Mouse (Mus musculus) thymus, adult 2 months (tissue): ENCODE results near the gene Tmem151b. TPM values are rescaled to one million over a fixed set of nuclear protein-coding genes. Genes with fewer than 3 reads are reported as not detected.

Experiments used
- DNase-seq: peaks from one replicate; pipeline ENCODE4 v3.0.0; 2021
- H3K27ac ChIP-seq: fragments of 200-500 bp; 2 replicates; pipeline ENCODE4 v1.5.1; 2012; ENCODE audit warnings: low read length, control low read depth; ENCODE audit not compliant: control insufficient read depth, insufficient read depth
- H3K27me3 ChIP-seq: fragments of 200-500 bp; 2 replicates; pipeline ENCODE4 v1.6.1; 2012; ENCODE audit warnings: mild to moderate bottlenecking, low read length, moderate library complexity, mixed read lengths; ENCODE audit not compliant: control insufficient read depth, insufficient read depth
- H3K36me3 ChIP-seq: fragments of 200-500 bp; 2 replicates; pipeline ENCODE4 v1.6.1; 2012; ENCODE audit warnings: mild to moderate bottlenecking, low read length, moderate library complexity; ENCODE audit not compliant: control insufficient read depth, insufficient read depth
- H3K4me1 ChIP-seq: fragments of 200-500 bp; replicated peaks from 2 replicates; pipeline ENCODE4 v1.6.1; 2012; ENCODE audit warnings: low read length; ENCODE audit not compliant: control insufficient read depth, insufficient read depth
- H3K4me3 ChIP-seq: fragments of 200-500 bp; 2 replicates; pipeline ENCODE4 v1.5.1; 2012; ENCODE audit warnings: mild to moderate bottlenecking, low read length, control low read depth, moderate library complexity; ENCODE audit not compliant: control insufficient read depth, insufficient read depth
- CTCF ChIP-seq: fragments of 200-500 bp; IDR thresholded peaks from 2 replicates; pipeline ENCODE4 v1.5.1; 2012; ENCODE audit warnings: mild to moderate bottlenecking, control low read depth, low read length, moderate library complexity, borderline replicate concordance; ENCODE audit not compliant: control insufficient read depth, poor library complexity, insufficient read depth; ENCODE audit errors: extremely low read depth
- POLR2A ChIP-seq: fragments of 200-500 bp; IDR thresholded peaks from 2 replicates; pipeline ENCODE4 v1.6.1; 2012; ENCODE audit warnings: mild to moderate bottlenecking, low read length, control low read depth, moderate library complexity; ENCODE audit not compliant: control insufficient read depth, poor library complexity, insufficient read depth; ENCODE audit errors: extremely low read depth
- WGBS: fragments of 180-500 bp; shearing (Covaris S2); methylation state at CpG from one replicate; pipeline ENCODE4 v1.1.7; 2018; 5-methylcytosine and 5-hydroxymethylcytosine counted together
- polyA plus RNA-seq: library from polyadenylated mRNA; depleted of rRNA; stranded (reverse); fragments of >200 nt; gene quantifications from 2 replicates; pipeline ENCODE4 v1.2.3, GENCODE M21; 2012

Tmem151b gene
- polyA plus RNA-seq, 1 experiment = 44.6 TPM

GRCm38 (mm10) chr17:45584096-45584896 lies 34.8 kb upstream of the Tmem151b start:
- TF ChIP-seq POLR2A (no peak), CTCF (no peak)
- H3K4me3 ChIP-seq = no peak overlapping the region
- no peaks in the 10 kb centered on the region for H3K27me3 ChIP-seq
- H3K36me3 ChIP-seq = peaks cover 7% of the 10 kb centered on the region; the same call in 1 of the 2 replicates
- no peak overlapping the region for H3K27ac ChIP-seq
- no peak for DNase-seq
- H3K4me1 ChIP-seq = peaks cover 5% of the 10 kb centered on the region
- WGBS = 56% methylated on average over 12 of the region's 12 CpGs

- H3K4me3 ChIP-seq = no peak overlapping the region
- H3K36me3 ChIP-seq = peaks cover 7% of the 10 kb centered on the region; the same call in 1 of the 2 replicates
- no peaks in the 10 kb centered on the region for H3K27me3 ChIP-seq
- WGBS = 39% methylated on average over 6 of the region's 6 CpGs
- DNase-seq = peak; percentile 49
- H3K27ac ChIP-seq = no peak overlapping the region
- peaks cover 12% of the 10 kb centered on the region for H3K4me1 ChIP-seq
- TF ChIP-seq POLR2A (no peak), CTCF (peak; percentile 48; the same call in 1 of the 2 replicates)
Measured at GRCm38 (mm10) chr17:45582715-45583355, 33.4 kb upstream of the Tmem151b start.

GRCm38 (mm10) chr17:45582188-45582587 lies 32.7 kb upstream of the Tmem151b start:
- no peak for DNase-seq
- H3K4me1 ChIP-seq = peaks cover 12% of the 10 kb centered on the region
- no peak overlapping the region for H3K27ac ChIP-seq
- peaks cover 7% of the 10 kb centered on the region; the same call in 1 of the 2 replicates for H3K36me3 ChIP-seq
- H3K4me3 ChIP-seq = no peak overlapping the region
- WGBS = 98% methylated on average over 6 of the region's 6 CpGs
- TF ChIP-seq CTCF (no peak), POLR2A (no peak)
- no peaks in the 10 kb centered on the region for H3K27me3 ChIP-seq

GRCm38 (mm10) chr17:45581567-45581983 lies 32.1 kb upstream of the Tmem151b start:
- TF ChIP-seq CTCF = no peak
- TF ChIP-seq POLR2A = no peak
- H3K27me3 ChIP-seq = no peaks in the 10 kb centered on the region
- peak; percentile 73 for DNase-seq
- H3K27ac ChIP-seq = no peak overlapping the region
- peaks cover 5% of the 10 kb centered on the region; the same call in 1 of the 2 replicates for H3K36me3 ChIP-seq
- WGBS = 2% methylated on average over 2 of the region's 2 CpGs
- H3K4me1 ChIP-seq = peaks cover 12% of the 10 kb centered on the region
- H3K4me3 ChIP-seq = no peak overlapping the region

DNA sequence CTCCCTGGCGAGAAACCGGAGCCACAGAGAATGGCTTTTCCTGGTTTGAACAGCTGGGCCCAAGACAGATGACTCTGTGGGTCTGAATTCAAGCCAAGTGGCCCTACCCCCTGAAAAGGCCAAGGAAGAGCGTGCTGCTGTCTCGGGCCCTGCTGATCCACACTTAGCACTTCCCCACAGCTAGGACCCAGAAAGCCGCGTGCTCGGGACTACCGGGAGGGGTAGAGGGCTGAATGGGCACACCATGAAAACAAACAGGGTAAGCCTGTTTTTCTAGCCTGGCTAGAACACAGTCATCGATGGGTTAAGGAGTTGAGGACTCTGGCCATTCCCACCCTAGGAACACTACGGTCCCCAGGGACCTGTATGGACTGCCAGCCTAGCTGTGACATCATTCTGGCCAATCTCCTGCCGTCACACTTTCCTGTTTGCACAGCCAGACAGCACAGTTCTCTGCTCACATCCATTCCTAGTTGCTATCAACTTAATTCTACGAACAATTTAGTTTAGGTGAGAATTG lies 31.5 kb upstream of the Tmem151b start:
- WGBS = 68% methylated on average over 12 of the region's 12 CpGs
- Histone ChIP-seq H3K27ac (peak overlapping the region; percentile 61; the same call in 1 of the 2 replicates), H3K36me3 (no peaks in the 10 kb centered on the region; the same call in 1 of the 2 replicates), H3K4me1 (peaks cover 12% of the 10 kb centered on the region), H3K27me3 (no peaks in the 10 kb centered on the region), H3K4me3 (no peak overlapping the region)
- TF ChIP-seq CTCF (no peak), POLR2A (no peak)
- no peak for DNase-seq

GRCm38 (mm10) chr17:45579554-45579953 lies 30.1 kb upstream of the Tmem151b start:
- H3K4me1 ChIP-seq = peaks cover 15% of the 10 kb centered on the region
- TF ChIP-seq CTCF (no peak), POLR2A (no peak)
- DNase-seq = no peak
- 96% methylated on average over 4 of the region's 4 CpGs for WGBS
- H3K27ac ChIP-seq = no peak overlapping the region
- H3K4me3 ChIP-seq = no peak overlapping the region
- no peaks in the 10 kb centered on the region for H3K36me3 ChIP-seq
- H3K27me3 ChIP-seq = no peaks in the 10 kb centered on the region
